Mouse (Mus musculus): ENCODE measurements around the gene Jmy. TPM values are rescaled to one million over a fixed set of nuclear protein-coding genes. Genes with fewer than 3 reads are reported as not detected.
A peak's percentile ranks its signal among the peaks of the same experiment; 100 is the strongest.

Jmy gene
- total RNA-seq, 2 experiments from 2014 or later: 43.2 to 48.0 TPM

DNA sequence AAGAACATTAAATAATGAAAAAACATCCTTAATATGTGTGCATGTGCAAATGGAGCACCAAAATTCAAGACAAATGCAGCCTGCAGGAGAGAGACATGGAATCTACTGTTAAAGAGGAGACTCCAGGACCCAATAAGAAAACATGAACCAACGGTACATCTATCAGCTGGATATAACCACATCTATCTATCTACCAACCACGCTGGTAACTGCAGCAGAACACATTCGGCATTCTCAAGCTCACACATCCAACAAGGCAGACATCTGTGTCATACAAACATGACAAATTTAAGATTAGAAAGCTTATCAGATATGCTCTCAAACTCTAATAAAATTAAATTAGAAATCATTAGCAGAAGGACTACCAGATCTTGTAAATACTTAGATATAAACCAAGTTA lies 21.3 kb downstream of the Jmy start:
- intact Hi-C loops (cut with DNase I): no loop called here
- no peak for DNase-seq

DNA sequence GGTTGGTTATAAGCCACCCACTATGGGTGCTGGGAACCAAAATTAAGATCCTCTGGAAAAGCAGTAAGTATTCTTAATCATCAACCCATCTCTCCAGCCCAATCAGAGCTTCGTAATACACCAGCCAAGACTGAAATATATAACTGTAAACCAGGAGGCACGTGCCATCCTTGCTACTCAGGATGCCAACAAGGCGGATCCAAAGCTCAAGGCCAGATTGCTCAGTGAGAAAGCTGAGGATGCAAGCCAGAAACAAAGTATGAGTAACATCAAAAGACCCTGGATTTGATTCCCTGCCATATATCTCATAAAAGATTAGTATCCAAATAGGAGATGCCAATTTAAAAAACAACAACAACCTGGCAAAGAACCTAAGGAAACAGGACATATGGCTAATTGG lies 31.3 kb downstream of the Jmy start:
- intact Hi-C loops (cut with DNase I): no loop called here

DNA sequence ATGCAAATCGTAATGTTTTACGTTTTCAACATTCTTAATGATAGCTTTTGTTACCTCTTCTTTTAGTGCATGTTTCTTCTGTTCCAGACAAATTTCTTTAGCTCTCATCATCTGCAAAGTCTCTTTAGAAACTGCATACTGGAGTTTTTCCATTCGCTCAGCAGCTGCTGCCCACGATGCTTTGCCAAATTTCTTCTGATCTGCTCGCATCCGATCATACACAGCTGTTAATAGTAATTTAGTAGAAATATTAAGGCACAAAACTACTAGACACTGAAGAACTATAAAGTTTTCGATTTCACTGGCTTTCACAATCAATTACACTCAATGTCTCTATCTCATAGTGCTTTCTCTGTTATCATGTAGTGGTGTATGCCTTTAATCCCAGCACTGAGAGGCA lies 40.0 kb downstream of the Jmy start:
- intact Hi-C loops (cut with DNase I): no loop called here
- DNase-seq: peak; percentile 9 to 46

More for the DNA sequence above, 31.3 kb downstream of the Jmy start:
- DNase-seq: no peak

DNA sequence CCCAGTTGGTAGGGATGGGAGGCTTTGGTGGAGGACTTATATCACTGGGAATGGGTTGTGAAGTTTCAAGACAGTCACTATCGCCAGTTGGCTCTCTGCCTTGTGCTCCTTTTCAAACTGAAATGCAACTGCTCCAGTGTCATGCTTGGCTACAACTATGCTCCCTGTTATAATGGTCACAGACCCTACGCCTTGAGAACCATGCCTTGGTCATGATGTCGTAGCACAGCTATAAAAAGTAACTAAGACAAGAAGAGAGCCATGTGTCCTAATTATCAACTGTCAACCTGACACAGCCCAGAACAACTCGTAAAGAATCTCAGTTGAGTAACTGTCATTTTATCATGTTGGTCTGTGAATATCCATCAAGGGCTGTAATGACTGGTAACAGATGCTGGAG lies 41.0 kb downstream of the Jmy start:
- intact Hi-C loops (cut with DNase I): no loop called here
- DNase-seq: peak; percentile 19 to 30

DNA sequence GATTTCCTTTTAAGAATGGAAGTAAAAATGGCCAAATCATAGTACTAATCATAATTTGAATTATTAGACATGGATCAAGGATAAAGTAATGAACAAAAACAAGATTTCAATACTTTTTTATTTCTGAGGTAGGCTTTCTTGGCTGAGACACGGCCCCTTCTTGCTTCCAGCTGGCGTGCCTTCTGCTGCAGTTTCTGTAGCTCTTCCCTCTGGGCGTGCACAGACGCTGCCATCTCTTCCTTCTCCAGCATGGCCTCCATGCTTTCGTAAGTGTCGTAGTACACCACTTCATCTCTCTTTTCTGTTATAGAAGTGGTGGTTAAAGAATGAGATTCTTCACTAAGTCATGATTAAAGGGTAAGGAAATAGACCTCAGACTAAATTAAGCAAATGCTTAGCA lies 46.3 kb downstream of the Jmy start:
- intact Hi-C loops (cut with DNase I): loop anchor here (5.0 kb wide), 1 partner anchor 44 kb away; the partner anchor contains the start of gene Jmy
- no peak for DNase-seq

DNA sequence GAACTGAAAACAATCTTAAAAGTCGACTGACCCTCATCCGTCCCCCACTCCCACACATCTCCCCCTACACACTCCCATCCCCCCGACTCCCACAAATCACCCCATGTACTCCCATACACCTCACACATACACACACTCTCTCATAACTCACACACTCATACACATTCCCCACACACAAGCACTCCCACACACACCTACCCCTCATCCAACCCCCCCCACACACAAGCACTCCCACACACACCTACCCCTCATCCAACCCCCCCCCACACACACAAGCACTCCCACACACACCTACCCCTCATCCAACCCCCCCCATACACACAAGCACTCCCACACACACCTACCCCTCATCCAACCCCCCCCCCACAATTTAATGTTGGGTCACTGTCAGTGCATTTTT lies 59.4 kb downstream of the Jmy start:
- no peak for DNase-seq
- intact Hi-C loops (cut with DNase I): no loop called here

DNA sequence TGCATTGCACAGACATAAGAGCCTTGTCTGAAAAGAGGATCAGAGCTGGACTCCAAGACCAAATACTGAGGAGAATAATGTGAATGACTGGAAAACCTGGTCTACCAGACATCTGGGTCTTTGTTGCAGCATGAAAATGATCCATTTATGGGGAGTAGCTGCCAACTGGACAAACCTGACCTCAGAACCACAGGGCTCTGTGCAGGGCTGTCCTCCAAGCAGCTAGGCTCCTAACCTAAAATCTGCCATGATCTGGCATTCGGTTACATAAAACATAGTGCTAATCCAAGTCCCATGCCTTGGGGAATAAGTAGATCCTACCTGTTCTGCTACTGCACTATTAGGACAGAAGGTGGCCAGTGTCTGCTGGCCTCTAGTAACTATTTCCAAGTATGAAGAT lies 70.4 kb downstream of the Jmy start:
- no peak for DNase-seq
- intact Hi-C loops (cut with DNase I): no loop called here

DNA sequence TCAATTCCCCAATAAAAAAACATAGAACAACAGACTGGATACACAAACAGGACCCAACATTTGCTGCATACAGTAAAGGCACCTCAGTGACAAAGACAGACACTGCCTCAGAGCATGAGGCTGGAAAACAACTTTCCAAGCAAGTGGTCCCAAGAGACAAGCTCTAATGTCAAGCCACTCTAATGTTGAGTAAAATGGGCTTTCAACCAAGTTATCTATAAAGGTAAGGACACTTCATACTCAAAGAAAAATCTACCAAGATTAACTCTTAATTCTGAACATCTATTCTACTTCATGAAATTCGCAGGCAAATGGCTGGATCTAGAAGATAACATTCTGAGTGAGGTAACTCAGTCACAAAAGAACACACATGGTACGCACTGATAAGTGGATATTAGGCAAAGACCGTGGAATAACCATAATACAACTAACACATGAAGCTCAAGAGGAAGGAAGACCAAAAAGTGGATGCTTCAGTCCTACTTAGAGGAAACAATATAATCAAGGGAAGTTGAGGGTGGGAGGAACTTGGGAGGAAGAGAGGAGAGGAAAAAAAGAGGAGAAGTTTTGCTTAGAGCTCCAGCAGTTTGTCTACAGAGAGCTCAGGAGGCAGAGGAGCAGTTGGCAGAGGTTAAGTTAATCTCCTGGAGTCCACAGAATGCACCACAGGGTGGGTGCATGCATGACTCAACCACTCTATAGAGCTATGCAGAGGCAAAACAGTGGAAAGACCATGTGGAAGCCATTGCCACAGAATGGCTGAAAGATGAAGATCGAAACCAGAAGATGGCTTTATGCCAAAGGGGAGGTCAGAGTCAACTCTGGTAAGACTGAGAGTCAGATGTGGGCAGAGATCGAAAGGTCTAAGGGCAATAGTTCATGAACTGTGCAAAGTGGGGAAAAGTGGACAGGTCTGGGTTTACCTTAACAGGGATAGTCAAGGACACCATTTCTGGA lies 71.4 kb downstream of the Jmy start:
- no peak for DNase-seq
- intact Hi-C loops (cut with DNase I): no loop called here

DNA sequence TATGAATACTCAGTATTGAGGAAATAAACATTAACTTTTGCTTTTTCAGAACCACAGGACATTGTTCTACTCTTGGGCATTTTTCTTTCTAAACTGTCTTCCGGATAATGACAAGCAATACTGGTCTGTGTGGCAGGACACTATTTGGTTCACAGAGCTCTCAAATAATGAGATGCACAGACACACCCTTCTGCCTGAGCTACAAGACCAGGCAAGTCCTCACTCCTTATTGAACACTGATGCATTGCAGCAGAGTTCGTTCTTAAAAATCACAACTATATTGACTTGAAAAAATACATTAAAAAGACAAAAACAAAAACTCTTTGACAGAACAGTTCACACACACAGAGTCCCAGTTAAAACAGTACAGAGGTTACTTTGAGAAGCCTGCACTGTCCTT lies 76.4 kb downstream of the Jmy start:
- intact Hi-C loops (cut with DNase I): no loop called here
- no peak for DNase-seq

DNA sequence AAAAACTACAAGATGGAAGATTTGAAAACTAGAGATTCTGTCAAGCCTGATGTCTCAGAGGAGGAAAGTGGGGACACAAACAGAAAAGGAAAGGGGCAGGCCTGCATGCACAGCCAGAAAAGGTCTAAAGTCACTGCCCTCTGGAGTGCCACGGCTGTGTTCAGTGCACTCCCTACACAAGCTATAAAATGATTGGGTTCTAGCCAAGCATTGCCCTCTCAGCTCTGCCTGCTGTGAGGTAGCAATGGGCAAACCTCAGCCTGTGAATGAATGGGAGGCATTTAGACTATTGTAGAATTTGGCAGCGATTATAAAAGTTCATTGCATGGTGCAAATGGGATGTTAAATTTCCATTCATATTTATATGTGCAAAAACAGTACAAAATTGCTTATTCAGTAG lies 79.8 kb downstream of the Jmy start:
- no peak for DNase-seq
- intact Hi-C loops (cut with DNase I): no loop called here

DNA sequence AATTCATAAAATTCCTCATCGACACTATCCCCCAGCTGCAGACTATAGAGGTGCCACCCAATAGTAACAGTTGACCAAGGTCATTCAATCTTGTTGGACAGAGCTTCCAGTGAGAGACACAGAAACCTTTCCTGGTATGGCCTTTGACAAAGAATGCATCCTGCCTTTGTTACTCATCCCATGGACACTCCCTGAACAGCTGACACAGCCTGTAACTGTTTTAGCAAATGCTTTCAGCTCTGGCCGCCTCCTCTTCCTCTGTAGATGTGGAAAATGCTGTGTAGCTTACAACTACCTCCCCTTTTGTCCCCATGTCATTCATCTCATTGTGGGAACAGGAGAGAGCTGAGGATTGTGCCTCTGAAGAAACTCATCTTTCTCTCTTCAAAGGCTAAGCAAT lies 81.3 kb downstream of the Jmy start:
- DNase-seq: no peak
- intact Hi-C loops (cut with DNase I): no loop called here

DNA sequence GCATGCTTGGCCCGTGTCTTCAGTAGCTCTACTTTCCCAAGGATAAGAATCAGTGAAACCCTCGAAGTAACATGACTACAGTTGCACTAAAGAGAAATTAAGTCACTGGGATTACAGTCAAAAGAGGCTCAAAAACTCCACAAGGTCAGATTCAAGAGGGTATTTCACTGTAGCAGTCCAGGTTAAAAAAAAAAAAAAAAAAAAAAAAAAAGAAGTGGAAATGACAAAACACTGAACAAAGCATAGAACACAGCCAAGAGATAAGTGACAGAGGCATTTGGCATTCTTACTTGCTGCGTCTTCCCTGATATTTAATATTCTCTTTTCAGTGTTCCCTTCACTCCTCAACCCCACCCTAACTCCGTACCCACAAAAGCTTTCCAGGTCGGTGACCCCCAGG lies 84.6 kb downstream of the Jmy start:
- DNase-seq: no peak
- intact Hi-C loops (cut with DNase I): no loop called here

DNA sequence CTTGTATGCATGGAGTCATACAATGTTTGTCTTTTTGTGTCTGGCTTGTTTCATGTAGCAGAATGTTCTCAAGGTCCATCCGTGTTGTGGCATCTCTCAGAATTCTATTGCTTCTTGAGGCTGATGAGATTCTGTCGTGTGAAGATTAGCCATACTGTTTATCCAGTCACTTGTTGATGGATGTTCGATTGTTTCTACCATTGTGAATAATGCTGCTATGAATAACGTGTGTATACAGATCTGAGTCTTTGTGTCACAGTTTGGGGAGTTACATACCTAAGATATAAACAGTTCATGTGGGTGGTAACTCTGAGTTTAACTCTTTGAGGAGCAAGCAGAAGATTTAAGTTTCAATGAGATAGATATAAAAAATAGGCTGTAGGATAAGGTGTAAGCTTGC lies 89.3 kb downstream of the Jmy start:
- DNase-seq: no peak
- intact Hi-C loops (cut with DNase I): no loop called here

DNA sequence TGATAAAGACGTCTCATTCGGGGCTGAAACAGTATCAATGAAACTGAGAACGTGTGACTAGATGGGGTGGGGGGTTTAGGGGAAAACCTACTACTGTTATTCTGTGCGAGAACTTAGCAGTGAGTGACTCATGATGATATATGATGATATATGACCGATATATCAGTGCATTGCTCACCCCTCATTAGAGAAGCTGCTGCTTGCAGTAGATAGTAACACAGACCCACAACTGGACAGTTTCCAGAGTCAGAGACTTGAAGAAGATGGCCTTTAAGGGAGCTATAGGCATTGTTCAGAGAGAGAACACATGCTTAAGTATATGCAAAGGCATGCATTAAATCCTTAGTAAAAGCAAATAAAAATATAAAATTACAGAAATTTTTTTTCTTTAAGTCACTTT lies 92.8 kb downstream of the Jmy start:
- intact Hi-C loops (cut with DNase I): loop anchor here (10.0 kb wide), 1 partner anchor 208 kb away; no protein-coding TSS in a partner anchor
- DNase-seq: no peak

DNA sequence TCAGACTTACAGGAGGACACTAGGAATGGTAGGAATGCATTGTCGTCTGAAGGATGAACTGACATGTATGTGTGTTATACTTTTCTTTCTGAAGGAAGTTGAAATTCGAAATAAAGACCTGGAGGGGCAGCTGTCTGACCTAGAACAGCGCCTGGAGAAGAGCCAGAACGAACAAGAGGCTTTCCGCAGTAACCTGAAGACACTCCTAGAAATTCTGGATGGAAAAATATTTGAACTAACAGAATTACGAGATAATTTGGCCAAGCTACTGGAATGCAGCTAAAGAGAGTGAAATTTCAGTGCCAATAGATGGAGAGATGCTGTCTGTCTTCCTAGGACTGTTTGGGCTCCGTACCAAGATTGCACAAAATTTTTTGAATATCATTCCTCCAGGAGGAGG lies 97.7 kb downstream of the Jmy start:
- no peak for DNase-seq
- intact Hi-C loops (cut with DNase I): loop anchor here (10.0 kb wide), 1 partner anchor 213 kb away; no protein-coding TSS in a partner anchor

DNA sequence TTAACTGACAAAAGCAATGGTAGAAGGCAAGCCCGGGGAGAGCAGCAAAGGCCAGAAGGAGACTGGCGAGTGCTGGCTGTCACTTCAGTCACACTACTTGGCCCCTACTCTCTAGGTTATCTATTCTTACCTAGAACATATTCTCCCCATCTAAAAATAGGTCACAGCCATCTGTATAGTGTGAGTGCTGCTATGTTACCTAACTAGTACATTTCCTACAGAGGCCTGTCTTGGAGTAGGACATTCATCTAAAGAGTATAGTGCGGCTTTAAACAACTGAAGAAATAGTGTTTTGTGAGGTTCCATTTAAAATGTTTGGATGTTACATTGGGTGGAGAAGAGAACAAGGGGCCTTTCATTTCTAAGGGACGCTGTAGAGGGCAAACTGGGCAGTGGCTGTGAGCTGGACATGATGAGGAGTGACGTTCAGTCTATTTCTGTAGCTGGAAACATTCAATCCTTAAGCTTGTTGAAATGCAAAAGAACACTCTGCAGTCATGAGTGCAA lies 99.8 kb downstream of the Jmy start:
- intact Hi-C loops (cut with DNase I): loop anchor here (5.0 to 10.0 kb wide), 2 partner anchors 92 to 215 kb away; no protein-coding TSS in a partner anchor
- peak; percentile 8 to 22 for DNase-seq

DNA sequence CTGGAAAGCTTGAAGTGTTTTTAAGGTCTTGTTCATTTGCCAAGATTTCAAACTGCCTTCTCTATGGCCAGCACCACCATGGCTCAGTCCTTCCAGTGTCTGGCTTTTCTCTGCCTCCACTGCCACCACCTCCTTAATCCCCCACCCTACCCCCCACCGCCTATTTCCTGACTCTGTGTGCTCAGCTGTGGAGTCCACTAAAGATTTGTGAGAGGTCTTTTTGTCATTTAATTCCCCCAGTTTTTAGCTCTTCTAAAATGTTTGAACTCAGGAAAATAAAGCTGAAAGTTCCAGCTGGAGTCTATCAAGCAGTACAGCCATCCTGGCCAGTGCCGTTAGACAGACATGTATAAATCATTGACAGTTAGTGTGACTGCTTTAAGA lies 110.4 kb downstream of the Jmy start:
- DNase-seq: no peak
- intact Hi-C loops (cut with DNase I): no loop called here

DNA sequence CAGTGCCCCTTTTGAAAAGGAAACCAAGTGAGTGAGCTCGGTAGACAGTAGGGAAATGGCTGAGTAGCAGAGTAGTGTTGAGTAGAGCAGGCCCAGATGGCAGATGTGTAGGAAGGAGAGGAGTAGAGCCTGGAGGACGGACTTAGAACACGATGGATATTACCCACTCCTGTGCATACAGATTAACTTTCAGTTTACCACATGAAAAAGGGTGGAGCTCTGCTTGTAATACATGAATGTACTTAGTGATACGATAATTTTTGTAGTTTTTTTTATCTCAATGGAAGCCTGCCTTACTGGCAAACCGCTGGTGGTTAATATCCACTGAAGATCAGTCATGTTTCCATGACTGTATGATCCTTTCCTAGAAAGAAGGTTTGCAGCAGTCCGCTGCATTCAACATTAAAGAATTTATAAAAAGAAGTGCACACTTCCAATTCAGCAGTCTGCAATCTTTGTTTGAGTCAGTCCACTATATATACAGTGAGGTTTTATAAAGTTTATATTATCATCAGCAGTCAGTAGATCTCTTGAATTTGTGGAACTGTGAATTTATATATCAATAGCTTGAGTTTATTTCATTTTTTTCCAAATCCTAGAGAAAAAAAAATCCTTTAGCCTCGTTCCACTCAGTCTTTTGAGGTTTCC lies 110.9 kb downstream of the Jmy start:
- DNase-seq: no peak
- intact Hi-C loops (cut with DNase I): no loop called here

DNA sequence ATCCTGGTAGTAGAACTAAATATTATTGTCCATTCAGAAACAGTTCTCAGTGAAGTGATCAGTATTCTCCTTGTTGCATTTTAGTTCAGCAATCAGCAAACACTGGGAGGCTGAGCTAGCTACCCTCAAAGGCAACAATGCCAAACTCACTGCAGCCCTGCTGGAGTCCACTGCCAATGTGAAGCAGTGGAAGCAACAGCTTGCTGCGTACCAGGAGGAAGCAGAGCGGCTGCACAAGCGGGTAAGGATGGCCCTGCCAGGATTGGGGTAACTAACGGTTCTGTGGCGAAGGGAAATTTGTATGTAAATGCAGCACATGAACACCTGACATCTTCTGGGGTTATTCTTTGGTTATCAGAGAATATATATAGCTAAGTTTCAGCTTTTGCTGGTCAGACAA lies 112.2 kb downstream of the Jmy start:
- DNase-seq: no peak
- intact Hi-C loops (cut with DNase I): no loop called here

DNA sequence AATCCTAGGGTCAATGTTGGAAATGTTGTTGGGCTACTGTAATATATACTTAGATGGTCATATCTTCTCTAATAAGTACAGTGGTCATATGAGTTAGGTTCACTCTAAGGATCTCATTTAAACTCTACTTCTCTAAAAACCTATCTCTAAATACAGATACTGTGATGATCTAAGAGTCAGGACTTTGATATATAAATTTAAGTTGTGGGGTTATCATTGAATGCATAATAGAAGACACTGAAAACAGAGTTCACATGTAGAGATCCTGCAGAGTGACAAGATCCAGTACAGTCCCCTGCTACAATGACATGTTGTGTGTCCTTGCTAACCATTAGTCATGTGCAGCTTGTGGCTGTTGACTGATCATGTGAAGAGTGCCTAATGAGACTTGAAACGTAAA lies 114.5 kb downstream of the Jmy start:
- intact Hi-C loops (cut with DNase I): no loop called here

DNA sequence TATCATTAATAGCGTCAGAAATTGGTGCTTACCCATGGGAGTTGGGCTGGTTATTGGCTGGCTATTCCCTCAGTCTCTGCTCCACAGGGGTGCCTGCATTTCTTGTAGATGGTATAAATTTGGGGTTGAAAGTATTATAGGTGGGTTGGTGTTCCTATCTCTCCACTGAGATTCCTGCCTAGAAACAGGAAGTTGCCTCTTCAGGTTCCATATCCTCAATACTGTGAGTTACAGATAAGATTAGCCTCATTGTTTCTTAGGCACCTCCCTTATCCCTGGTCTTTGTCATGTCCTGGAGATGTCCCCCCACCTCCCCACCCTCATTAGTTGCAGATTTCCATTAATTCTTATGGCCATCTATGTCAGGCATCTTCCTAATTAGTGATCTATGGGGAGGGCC lies 115.1 kb downstream of the Jmy start:
- intact Hi-C loops (cut with DNase I): no loop called here
- no peak for DNase-seq

More for the DNA sequence above, 114.5 kb downstream of the Jmy start:
- no peak for DNase-seq

DNA sequence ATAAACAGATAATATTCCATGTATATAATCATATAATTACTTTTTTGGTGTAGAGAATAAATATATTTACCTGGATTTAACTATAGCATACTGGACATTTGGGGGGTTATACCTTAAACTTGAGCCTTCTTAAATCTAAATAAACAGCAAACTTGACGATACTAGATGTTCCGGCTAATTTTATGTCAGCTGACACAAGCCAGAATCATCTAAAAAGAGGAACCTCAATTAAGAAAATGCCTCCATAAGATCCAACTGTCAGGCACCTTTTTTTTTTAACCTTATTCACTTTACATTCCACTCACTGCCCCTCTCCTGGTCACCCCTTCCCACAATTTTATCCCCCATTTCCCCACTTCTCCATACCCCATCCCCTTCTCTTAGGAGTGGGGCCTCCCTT lies 116.0 kb downstream of the Jmy start:
- no peak for DNase-seq
- intact Hi-C loops (cut with DNase I): no loop called here
